Mouse (Mus musculus): ENCODE measurements at regions not wholly inside any gene's neighbourhood (a gene's known extent, or its start where the extent isn't known, plus 50 kb on each side); places are given as distances from the start of the nearest gene placed in this dataset.

DNA sequence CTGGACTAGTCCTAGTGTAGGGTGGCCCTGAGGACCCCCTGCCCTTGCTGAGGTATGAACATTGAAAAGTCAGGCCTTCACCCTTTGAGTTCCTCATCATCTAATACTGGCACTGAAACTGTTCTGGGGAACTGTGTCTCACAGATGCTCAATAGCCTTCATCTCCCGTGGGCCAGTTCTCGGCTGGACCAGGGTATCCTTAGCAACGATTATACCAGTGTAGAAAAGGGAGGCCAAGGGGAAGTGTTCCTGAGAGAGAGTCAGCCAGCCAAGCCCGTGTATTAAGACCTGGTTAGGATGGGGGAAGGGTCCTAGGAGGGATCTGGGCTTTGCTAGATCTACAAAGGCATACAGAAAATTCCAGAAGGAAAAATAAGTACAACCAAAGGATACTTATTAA is 153.2 kb downstream of the Enc1 start:
- no peak for DNase-seq (ENCODE audit: low spot score)

DNA sequence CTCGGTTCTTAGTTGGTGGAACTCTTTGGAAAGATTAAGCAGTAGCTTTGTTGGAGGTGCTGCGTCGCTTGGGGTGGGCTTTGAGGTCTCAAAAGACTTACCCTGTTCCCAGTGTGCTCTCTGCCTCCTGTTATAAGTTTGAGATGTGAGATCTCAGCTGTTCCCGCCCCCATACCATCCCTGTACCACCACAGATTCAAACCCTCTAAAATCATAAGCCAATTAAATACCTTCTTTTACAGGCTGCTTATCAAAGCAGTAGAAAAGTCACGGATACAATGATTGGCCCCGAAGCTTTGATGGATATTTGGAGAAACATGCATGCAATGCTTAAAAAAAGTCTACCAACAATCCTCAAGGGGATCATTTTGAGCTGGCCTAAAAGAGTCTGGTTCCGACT is 152.6 kb downstream of the Enc1 start:
- DNase-seq (ENCODE audit: low spot score), result no peak

DNA sequence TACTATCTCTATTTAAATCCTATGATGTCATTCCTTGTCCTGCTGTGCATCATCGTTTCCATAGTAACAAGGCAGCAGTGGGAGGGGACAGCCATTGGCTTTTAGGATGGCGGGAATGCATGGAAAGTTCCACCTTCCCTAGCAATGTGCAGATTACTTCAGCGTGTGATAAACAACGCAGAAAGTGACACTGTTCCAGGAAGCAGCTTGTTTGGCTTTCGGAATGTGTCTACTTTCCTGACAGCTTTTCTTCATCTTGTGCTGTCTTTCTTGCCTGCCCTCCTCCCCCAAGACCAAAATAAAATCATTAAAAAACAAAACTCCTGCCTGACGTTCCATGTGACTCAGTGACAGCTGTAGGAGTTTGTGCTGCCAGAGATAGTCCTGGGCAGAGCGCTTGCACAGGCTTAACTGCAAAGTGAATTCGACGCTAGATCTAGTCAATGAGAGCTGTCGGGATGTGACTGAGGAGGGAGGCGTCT is 149.6 kb downstream of the Enc1 start:
- no peak for DNase-seq (ENCODE audit: low spot score)

DNA sequence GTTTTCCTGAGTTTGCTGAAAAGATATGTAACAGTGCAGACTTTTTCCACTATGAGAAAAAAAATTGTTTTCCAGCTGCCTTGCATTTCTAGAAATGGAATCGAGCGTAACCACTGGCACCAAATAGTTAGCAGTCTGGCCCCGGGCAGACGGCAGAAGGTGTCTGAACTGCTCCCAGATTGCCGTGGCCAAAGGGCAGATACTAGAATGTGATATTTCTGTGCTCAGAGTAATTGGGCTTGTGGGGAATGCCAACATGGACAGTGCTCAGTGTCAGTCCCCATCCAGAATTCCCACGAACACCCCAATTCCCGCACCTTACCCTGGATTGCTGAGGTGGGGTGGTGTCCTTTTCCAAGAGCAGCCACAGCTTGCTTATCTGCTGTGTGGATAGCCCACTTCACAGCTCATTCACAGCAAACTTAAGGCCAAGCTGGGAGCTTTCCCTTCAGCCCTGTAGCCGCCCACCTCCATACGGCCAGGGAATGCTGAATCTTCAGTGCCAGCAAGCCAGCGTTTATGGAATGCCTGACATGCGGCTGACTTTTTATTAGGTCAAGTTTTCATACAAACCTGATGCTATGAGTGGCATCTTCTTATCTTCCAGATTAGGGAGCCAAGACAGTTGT is 148.1 kb downstream of the Enc1 start:
- no peak for DNase-seq (ENCODE audit: low spot score)

DNA sequence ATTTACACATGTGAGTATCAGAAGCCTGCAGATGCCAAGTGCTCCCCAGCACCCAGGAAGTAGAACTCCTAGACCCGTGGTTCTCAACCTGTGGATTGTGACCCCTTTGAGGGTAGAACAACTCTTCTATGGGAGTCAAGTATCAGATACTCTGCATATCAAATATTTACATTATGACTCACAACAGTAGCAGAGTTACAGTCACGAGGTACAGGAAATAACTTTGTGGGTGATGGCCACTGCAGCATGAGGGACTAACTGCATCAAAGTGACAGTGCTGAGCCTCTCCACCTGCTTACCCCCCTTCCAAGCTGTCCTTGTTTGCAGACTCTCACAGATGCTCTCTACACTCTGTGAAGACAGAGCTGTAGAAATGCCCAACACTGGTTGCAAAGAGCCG is 145.6 kb downstream of the Enc1 start:
- no peak for DNase-seq (ENCODE audit: low spot score)

DNA sequence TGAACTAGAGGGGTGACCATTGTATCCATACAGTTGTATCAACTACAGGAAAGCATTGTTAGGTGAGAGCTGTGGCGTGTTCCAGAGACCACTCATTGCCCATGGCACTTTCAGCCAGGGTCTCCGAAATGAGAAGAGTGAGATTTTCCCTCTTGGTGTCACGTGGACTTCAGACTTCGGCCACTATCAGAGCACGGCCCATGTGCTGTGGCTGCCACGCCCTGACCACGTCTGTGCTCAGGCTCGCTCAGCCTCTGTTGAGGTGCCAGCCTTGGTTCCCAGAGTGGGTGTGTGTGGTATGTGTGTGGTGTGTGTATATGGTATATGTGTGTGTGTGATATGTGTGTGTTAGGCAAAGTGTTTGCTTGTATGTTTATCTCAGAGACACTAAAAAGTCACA is 144.6 kb downstream of the Enc1 start:
- DNase-seq (ENCODE audit: low spot score), result no peak

DNA sequence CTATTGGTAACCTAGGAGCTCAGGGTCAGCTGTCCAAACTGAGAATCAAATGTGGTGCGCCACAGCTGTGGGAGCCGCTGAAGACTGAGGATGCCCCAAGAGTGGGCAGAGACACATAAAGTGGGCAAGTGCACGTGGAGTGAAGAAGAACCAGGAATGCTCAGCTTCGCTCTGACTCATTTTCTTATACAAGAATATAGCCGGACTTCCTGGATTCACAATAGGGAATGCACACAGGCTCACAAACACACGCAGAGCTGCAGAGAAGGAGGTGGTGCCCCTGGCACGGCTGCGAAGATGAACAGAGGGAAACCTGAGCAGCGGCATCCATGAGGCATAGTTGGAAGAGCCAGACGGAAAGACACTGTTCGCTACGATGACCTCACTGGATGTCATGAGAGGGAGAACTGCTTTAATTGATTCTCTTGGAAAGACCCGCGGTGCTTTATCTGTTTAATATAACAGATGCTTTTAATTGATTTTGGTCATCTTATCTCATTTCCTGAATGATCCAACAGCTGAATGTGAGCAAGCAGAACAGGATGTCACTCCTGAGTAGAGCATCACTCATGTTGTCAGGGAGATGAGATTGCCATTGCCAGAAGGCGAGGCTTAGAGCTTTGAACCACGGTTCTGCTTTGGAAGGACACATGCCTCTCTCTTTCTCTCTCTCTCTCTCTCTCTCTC is 143.3 kb downstream of the Enc1 start:
- DNase-seq (ENCODE audit: low spot score), result no peak

DNA sequence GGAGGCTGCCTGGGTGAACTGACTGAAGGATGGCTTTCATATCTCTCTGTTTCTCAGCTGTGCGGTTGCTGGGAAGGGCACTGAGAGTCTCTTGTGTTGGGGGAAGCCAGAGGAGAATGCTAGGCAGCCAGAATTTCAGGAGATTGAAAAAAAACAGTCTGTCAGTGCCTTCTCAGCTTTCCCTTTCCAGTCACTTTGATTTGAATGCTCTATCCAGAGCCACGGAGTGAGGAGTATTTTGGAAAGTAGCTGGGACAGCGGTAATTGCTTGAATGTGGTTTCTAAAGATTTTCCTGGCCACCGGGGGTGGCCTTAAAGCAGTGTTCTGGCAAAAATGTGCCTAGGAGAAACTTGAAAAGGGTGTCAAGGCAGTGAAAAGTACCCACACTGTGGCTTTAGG is 142.4 kb downstream of the Enc1 start:
- no peak for DNase-seq (ENCODE audit: low spot score)

DNA sequence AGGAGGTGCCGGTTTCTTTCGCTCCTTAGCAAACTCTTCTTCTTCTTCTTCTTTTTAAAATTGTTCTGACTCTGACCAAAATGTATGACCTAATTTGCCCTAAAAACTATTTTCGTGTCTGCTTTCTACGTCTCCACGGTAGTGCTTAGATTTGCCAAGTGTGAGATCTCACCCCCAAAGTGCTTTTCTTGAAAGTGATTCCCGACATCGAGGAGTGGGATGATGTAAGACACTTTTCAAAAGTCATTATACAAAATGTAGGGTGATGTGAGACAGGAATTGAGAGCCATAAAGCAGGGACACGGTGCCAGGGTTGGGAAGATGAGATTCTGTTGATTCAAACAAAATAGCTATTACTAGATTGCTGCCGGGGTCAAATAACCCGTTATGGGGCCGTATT is 139.5 kb downstream of the Enc1 start:
- DNase-seq (ENCODE audit: low spot score), result no peak

DNA sequence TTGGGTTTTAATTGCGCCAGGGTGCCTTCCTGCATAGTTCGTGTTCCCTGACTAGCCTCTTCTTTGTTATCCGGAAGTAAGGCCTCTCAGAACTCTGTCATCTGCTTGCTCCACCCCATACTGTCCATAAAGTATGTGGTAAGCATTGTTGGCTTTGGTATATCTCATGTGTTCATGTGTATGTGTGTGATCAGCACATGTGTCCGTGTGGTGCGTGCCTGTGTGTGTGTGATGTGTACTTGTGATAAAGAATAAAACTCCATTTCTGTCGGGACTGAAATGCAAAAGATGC is 135.3 kb downstream of the Enc1 start:
- no peak for DNase-seq (ENCODE audit: low spot score)

DNA sequence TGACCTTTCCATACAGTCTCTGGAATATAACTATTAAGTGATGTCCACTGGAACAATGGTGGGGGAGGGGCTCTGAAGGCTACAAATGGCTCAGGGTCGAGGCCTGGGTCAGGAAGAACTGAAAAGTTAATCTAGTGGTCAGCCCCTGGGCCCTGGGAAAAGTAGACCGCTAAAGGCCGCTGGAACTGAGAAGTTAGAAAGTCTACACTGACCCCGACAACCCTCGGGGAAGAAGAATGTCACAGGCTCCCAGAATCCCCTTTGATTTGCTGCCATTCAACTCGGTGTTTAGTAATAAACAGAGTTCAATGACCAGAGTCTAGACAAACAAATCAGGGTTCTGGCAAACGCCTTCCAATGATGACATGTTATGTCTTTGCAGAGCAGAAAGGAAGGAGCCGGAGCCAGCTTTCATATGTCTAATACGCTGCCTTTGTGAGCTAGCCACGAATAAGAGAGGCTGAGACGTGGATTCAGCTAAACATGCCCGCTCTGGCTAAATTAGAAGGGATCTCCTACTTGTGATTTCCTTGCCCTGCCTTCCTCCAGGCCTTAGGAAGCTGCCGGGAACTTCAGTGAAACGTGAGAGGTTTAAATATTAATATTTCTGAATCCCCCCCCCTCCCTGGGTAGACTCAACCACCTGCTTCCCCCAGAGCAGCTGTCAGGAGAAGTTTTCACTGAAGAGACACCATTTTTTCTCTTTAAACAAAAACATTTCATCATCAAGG is 134.8 kb downstream of the Enc1 start:
- peak; percentile 57 for DNase-seq (ENCODE audit: low spot score)

DNA sequence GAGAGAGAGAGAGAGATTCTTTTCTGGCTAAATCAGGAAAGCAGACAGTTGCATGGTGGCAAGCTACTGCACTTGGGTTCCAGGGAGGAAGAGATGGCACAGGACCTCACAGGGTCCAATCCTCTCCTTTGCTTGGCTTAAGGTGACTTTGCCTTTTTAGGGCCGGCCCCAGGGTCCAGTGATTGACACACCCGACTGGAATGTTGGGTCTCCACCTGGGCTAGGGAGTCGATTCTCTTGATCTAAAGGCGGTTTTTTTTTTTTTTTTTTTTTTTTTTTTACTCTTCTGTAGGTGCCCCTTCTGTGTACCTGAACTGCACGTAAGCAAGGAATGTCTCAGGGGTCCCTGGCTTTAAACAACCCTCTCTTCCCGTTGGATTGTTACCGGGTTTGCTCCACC is 131.4 kb downstream of the Enc1 start:
- DNase-seq (ENCODE audit: low spot score), result no peak

DNA sequence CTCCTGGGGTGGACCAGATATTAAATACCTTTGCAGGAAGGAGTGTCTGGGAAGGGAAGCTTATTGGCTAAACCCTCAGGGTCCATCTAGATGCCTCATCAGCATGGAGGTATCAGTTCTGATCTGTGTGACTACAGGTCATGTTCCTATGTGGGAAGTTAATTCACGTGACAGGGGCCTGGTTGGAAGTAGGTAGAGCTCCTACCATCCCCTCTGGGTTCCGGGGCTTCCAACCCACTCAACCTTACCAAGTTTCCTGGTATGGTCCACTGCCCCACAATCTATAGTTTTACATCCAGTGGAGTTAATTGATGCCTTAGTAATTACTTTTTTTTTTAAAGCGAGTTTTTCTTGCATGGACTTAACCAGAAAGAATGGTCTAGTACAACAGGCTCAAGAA is 130.3 kb downstream of the Enc1 start:
- no peak for DNase-seq (ENCODE audit: low spot score)

DNA sequence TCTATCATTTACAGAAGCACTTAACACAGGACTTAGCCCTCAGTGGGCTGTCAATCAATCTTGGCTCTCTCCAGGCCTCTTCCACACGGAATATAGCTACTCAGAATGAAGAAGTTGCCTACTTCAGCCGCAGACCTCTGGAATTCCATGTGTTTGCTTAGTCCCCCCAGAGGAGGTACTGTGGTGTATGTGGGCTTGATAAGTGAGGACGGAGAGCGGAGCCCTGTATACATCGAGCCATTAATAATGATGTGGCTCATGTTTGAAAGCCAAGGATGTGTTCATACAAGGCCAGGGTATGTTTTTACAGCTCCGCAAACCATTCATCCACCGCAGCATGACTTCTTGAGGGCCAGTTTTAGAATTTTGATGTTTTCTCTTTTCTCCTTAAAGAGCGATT is 125.8 kb downstream of the Enc1 start:
- no peak for DNase-seq (ENCODE audit: low spot score)

DNA sequence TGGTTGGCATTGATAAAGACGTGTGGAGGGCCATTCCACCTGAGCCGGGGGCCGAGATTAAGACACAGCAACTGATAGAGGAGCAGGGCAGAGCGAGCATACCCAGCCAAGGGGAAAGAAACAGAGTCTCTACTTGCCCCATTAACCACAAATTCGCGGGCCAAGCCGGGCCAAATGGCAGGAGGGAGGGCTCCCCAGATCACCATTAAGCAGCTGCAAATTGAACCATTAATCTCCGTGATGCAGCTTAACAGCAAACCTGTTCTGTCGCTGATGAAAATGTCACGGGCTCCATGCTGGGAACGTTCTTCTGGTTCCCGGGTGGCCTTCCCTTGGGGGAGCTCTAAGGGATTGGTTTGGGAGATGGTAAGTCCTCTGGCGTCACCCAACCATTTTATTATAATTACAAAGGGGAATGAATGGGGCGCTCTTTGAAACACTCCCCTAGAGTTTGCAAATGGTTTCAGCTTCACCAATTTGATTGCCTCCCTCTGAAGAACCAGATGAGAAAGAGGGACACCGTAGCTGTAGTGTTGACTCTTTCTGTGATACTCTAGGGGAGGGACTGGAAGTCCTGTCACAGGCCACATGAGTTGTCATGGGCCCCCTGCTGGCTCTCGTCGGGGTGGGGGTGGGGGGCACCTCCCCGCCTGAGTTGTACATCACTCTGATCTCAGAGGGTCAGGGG is 124.8 kb downstream of the Enc1 start:
- no peak for DNase-seq (ENCODE audit: low spot score)

DNA sequence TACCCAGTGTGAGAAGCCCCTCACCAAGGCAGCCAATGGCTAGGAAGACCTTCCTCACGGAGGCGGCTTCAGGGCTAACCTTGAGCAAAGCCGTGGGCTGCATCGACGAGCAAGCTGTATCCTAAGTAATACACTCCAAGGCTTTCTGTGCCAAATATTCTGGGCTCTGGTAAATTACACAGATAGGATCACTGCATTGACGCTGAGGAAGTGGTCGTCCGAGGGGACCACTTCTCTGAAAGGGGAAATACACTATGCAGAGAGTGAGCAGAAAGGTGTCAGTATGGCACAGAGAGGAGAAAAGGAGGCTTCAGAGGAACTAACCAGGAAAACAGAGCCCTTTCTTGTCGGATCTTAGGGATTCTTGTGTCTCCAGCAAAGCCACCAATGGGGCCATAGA is 124.1 kb downstream of the Enc1 start:
- DNase-seq (ENCODE audit: low spot score), result no peak

DNA sequence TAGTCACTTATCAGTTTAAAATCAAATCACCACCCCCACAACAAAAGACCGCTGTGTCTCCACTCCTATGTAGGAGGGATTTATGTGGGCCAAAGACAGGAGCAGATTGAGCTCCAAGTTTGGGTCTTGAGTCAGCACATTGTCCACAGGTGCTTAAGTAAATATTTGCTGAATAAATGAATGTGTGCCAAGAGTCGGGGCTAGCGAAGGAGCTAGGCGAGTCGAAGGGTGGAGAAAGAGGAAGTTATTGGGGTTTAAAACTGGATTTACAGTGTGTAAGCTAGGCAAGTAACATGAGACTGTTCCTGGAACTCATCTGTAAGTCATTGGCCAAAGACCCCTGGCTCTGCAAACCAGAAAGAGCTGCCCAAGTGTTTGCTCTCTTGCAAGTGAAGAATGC is 122.9 kb downstream of the Enc1 start:
- peak; percentile 62 for DNase-seq (ENCODE audit: low spot score)

DNA sequence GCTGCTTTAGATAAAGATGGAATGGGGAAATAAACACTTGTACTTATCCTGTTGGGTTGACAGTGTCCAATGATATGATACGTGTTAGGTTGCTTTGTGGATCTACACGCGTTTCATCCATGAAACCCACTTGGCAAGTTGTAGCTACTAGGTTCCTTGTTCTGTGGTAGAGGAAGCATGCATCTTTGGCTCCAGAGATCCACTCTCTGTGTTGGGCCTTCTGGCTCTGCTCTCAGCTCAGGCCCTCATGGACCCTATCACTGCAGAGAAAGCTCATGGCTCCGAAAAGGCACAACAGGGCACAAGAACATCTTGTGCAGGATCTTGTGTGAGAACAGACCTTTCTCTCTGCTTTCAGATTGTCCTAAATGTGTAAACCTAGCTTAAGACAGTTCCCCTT is 122.3 kb downstream of the Enc1 start:
- DNase-seq (ENCODE audit: low spot score), result no peak

DNA sequence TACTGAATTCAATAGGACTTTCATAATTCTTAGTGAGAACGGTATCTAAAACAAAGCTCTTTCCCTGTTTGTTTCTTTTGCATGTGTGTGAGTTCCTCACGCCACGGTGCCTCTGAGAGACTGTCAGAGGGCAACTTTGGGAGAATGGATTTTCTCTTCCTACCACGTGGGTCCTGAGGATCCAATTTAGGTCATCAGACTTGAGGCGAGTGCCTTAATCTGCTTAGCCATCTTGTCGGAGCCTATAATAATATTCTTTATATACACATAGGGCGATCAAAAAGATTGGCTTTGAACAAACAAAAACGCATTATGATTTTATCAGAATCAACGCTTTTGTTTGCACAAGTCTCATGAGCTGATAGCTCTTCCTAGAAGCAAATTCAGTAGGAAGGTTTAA is 119.6 kb downstream of the Enc1 start:
- DNase-seq (ENCODE audit: low spot score), result no peak

DNA sequence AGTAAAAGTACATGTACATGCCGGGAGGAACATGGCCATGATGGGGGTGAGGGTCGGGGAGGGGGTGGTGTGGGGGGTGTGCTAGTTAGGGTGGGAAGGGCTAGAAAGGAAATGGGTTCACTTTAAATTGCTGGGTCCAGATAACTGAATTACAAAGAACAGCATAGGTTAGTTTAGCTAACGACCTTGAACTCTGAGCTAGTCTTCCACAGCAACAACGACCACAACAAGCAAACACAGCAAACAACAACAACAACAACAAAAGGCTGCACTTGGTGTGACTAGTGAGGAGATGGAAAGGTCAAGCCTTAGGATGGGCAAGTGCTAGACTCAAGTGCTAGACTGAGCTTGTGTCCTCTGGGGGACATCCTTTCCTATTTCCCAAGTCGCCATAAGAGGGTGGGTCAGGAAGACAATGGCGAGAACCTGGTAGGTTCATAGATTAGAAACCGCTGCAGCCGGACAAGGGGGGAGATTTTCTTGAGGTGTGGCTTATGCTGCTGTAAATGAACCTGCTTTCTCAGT is 117.9 kb downstream of the Enc1 start:
- no peak for DNase-seq (ENCODE audit: low spot score)

DNA sequence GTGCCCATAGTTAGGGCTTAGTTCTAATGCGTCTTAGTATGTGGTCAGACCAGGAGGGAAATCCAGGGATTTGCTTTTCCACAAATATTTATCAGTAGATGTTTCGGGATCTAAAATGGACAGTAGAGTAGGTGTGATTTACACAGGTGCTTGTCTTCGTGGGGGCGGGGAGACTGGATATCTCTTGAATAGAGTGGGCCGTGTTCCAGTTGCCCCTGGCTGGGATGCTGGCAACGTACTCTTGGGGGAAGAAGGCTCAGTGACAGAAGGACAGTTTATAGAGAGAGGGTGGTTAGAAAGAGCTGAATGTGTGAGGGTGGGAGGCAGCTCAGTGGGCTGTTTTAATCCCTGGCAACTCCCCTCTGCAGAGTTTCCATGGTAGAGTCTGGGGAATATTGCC is 117.4 kb downstream of the Enc1 start:
- DNase-seq (ENCODE audit: low spot score), result peak; percentile 35

DNA sequence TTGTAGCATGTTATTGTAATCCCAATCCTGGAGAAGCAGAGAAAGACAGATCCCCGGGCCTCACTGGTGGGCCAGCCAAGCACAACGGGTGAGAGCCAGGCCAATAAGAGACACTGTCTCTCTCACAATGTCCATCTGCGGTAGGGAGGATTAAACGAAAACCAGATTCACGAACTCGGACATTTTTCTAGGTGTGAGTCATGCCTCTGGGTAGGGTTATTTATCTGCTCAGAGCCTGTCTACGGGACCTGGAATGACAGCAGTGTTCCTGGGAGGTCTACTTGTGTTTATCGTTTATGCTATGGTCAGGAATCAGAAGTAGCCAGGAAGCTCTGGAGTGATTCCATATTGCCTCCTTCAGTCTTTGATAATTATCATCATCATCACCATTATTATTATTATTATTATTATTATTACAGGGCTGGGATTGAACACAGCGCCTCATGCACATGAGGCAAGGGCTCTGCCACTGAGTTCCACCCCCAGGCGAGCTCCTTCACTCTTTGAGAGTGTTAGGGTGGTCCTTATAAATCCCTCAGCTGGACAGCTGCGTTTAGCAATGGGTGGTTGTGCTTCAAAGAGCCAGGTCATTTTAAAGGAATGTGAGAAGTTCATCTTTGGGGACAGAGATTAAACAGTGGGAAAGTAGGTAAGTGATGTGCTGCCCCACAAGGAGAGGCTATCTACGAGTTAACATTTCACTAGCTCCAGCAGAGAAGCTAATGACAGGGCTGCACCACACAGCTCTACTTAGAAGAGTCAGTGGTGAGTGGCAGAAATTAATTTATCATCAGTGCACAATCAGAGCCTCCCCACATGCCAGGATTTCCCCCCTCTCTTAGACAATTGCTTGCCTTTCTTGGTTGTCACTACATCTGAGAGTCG is 116.3 kb downstream of the Enc1 start:
- peak; percentile 53 for DNase-seq (ENCODE audit: low spot score)

All from yolk sac, embryonic 10.5 days (tissue).